Mouse (Mus musculus): ENCODE results near the gene Invs.

DNA sequence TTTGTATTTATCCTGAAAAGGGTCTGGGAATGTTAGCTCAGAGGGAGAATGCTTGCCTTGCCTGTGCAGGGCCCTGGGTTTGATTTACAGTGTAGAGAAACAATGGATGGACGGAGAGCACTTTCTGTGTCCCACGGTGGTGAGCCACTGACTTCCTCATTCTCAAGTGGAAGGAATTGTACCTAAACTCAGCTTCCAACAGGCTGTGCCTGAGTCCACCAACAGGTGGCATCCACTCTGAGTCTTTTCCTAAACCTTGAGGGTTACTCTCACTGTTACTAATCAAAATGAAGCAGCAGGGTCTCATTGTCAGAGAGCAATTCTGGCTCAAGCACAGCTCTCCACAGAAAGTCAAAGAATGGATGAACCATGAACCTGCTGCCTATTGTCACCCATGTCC, 201.7 kb downstream of the Invs start:
- TF ChIP-seq CTCF (IDR thresholded peaks at IDR 0.05; ENCODE audit: control insufficient read depth, insufficient read depth, insufficient read length) (no peak), FOSL1 (IDR thresholded peaks at IDR 0.05; ENCODE audit: insufficient read depth, low read length, poor library complexity, severe bottlenecking) (no peak), MAX (IDR thresholded peaks at IDR 0.05) (no peak)

Data from C2C12 (cell line).